Mouse (Mus musculus) intestine, embryonic 15.5 days (tissue): ENCODE data around the gene Ppif. TPM values are rescaled to one million over a fixed set of nuclear protein-coding genes. Genes with fewer than 3 reads are reported as not detected.
A peak's percentile ranks its signal among the peaks of the same experiment; 100 is the strongest.

Source experiments
- ATAC-seq: fragments of 200-750 bp; cut with Nextera tagmentation; 2 replicates; pipeline ENCODE4 v1.8.0; 2017; ENCODE audit warnings: moderate TSS enrichment, moderate library complexity
- H3K27ac ChIP-seq: fragments of 300-500 bp; sonication (generic); 2 replicates; pipeline ENCODE4 v1.5.1; 2015; ENCODE audit warnings: mild to moderate bottlenecking, inconsistent platforms
- H3K27me3 ChIP-seq: fragments of 300-500 bp; sonication (generic); replicated peaks from 2 replicates; pipeline ENCODE4 v1.6.1; 2015; ENCODE audit warnings: inconsistent platforms
- H3K36me3 ChIP-seq: fragments of 300-500 bp; sonication (generic); 2 replicates; pipeline ENCODE4 v1.6.1; 2015; ENCODE audit warnings: inconsistent platforms
- H3K4me1 ChIP-seq: fragments of 300-500 bp; sonication (generic); replicated peaks from 2 replicates; pipeline ENCODE4 v1.6.1; 2015; ENCODE audit warnings: inconsistent platforms
- H3K4me2 ChIP-seq: fragments of 300-500 bp; sonication (generic); replicated peaks from 2 replicates; pipeline ENCODE4 v1.6.1; 2015; ENCODE audit warnings: mild to moderate bottlenecking, inconsistent platforms
- H3K4me3 ChIP-seq: fragments of 300-500 bp; sonication (generic); replicated peaks from 2 replicates; pipeline ENCODE4 v1.5.1; 2015; ENCODE audit warnings: inconsistent platforms
- H3K9ac ChIP-seq: fragments of 300-500 bp; sonication (generic); 2 replicates; pipeline ENCODE4 v1.6.1; 2015; ENCODE audit warnings: inconsistent platforms
- H3K9me3 ChIP-seq: fragments of 300-500 bp; sonication (generic); 2 replicates; pipeline ENCODE4 v1.6.1; 2016; ENCODE audit warnings: inconsistent platforms
- WGBS: fragments of 180-500 bp; shearing (Covaris S2); methylation state at CpG from one replicate; pipeline ENCODE4 v1.1.7; 2015; 5-methylcytosine and 5-hydroxymethylcytosine counted together
- polyA plus RNA-seq: library from polyadenylated mRNA; unstranded; fragments of >200 nt; fragmentation: Nextera tagmentation; extraction: Ambion mirVana; gene quantifications from 2 replicates; pipeline ENCODE4 v1.2.1, GENCODE M21; 2015

Gene Ppif
- polyA plus RNA-seq, 1 experiment from 2014 or later = 89.9 TPM

DNA sequence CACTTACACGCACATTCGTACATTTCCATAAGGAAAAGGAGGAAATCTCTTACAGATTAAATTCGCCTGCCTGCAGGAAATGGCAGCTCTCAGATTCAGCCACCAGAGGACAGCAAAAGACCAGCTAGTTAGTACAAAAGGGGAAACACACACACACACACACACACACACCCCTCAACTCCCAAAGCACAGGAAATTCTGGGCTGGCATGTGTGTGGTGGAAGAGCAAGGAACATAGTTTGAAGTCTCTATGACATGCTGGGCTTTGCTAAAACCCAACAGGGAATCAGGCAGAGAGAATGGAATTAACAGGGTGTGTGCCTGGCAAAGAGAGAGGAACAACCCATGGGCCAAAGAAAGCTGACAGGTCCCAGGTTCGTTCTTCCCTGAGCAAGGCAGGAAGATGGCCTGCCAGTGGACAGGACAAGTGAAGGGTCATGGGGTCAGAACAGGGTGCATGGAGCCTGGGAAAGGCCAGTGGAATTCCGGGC, 13.8 kb downstream of the Ppif start:
- H3K4me2 ChIP-seq = no peak overlapping the region
- H3K27me3 ChIP-seq = no peaks in the 10 kb centered on the region
- H3K9ac ChIP-seq = no peak overlapping the region
- H3K36me3 ChIP-seq = no peaks in the 10 kb centered on the region
- no peak for ATAC-seq
- 57% methylated on average over 5 of the region's 5 CpGs for WGBS
- H3K4me1 ChIP-seq = peaks cover 34% of the 10 kb centered on the region
- H3K27ac ChIP-seq = peak overlapping the region; percentile 8; the same call in 1 of the 2 replicates
- no peak overlapping the region for H3K4me3 ChIP-seq
- H3K9me3 ChIP-seq = no peaks in the 10 kb centered on the region

- Histone ChIP-seq H3K27ac (peak overlapping the region; percentile 8), H3K4me2 (no peak overlapping the region), H3K36me3 (no peaks in the 10 kb centered on the region), H3K9me3 (no peaks in the 10 kb centered on the region), H3K4me1 (peaks cover 34% of the 10 kb centered on the region), H3K27me3 (no peaks in the 10 kb centered on the region), H3K9ac (no peak overlapping the region), H3K4me3 (no peak overlapping the region)
- no peak for ATAC-seq
- WGBS = 69% methylated on average over 4 of the region's 4 CpGs
Observed at GRCm38 (mm10) chr14:25708451-25708850, 14.5 kb downstream of the Ppif start.

DNA sequence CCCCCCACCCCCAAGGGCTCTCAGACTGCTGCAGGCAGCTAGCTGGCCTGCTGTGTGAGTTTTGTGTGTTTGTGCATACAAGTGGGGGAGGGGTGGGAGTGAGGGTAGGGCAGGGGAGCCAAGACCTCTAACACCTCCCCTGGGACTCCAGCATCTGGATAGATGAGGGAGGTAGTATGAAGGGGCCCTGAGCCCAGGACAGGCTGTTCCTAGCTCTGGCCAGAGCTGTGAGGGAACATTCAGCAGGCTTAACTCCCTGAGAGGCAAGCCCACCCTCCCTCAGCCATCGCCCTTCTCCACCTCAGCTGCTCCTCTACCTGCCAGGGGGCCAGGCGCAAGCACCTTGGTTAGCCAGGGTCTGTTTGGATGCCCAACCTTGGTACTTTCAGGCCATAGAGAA, 15.0 kb downstream of the Ppif start:
- 87% methylated on average over 2 of the region's 2 CpGs for WGBS
- no peaks in the 10 kb centered on the region for H3K36me3 ChIP-seq
- no peak overlapping the region for H3K9ac ChIP-seq
- no peak overlapping the region for H3K4me3 ChIP-seq
- H3K4me1 ChIP-seq = peaks cover 34% of the 10 kb centered on the region
- H3K27ac ChIP-seq = peak overlapping the region; percentile 8
- H3K27me3 ChIP-seq = no peaks in the 10 kb centered on the region
- ATAC-seq = 0 out of 2 replicates have a peak, but pooled peaks have one; percentile 9
- no peaks in the 10 kb centered on the region for H3K9me3 ChIP-seq
- H3K4me2 ChIP-seq = no peak overlapping the region

DNA sequence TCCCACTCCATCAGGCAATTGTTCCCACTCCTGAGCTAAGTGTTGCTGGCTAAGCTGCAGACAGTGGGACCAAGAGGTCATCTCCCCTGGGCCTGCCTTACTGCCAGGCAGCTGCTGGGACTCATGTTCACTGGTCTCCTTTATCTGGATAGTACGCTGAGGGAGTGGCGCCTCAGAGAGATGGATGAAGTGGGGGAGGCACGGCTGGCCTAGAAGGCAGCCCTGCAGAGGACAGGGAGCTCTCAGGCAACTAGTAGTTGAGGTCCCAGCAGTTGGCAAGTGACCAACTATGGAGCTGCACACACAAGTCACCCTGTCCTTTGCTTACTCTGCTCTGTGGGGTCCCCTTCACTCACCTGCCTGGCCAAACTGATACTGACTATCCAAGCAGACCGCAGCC, 16.1 kb downstream of the Ppif start:
- Histone ChIP-seq H3K27ac (peak overlapping the region; percentile 46), H3K9ac (no peak overlapping the region; the same call in 1 of the 2 replicates)

DNA sequence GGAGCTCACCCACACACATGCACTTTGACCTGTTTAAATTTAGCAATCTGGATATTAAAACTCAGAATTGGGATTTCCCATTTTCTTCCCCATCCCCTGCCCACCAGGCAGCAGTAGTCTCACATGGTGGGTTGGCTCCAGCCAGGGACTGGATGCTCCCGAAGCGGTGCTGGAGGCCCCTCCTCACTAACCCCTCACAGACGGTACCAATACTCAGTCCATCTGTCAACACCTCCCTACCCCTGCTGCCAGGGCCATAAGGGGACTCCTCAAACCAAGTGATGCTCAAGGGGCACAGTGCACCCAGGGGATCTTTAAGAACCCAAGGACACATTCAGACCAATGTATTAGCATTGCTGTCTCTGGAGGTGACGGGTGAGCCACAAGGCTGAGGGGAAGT, 16.7 kb downstream of the Ppif start:
- Histone ChIP-seq H3K27me3 (no peaks in the 10 kb centered on the region), H3K36me3 (no peaks in the 10 kb centered on the region), H3K4me1 (peaks cover 34% of the 10 kb centered on the region), H3K27ac (peak overlapping the region; percentile 46), H3K9me3 (no peaks in the 10 kb centered on the region), H3K4me2 (peak overlapping the region; percentile 33; the same call in 1 of the 2 replicates), H3K4me3 (no peak overlapping the region), H3K9ac (no peak overlapping the region)
- WGBS = 67% methylated on average over 4 of the region's 4 CpGs
- 0 out of 2 replicates have a peak, but pooled peaks have one; percentile 7 for ATAC-seq

More for the DNA sequence above, 16.1 kb downstream of the Ppif start:
- H3K4me2 ChIP-seq = no peak overlapping the region
- no peaks in the 10 kb centered on the region for H3K9me3 ChIP-seq
- no peaks in the 10 kb centered on the region for H3K36me3 ChIP-seq
- ATAC-seq = no peak; the same call in 1 of the 2 replicates
- no peaks in the 10 kb centered on the region for H3K27me3 ChIP-seq
- no peak overlapping the region for H3K4me3 ChIP-seq
- WGBS = 33% methylated on average over 4 of the region's 4 CpGs
- peaks cover 34% of the 10 kb centered on the region for H3K4me1 ChIP-seq

- no peaks in the 10 kb centered on the region for H3K9me3 ChIP-seq
- ATAC-seq = peak; percentile 87
- H3K4me2 ChIP-seq = peak overlapping the region; percentile 33
- H3K4me1 ChIP-seq = peaks cover 34% of the 10 kb centered on the region
- no peak overlapping the region for H3K4me3 ChIP-seq
- no peaks in the 10 kb centered on the region for H3K36me3 ChIP-seq
- no peak overlapping the region for H3K9ac ChIP-seq
- WGBS = 22% methylated on average over 7 of the region's 7 CpGs
- H3K27me3 ChIP-seq = no peaks in the 10 kb centered on the region
- peak overlapping the region; percentile 46 for H3K27ac ChIP-seq
Observed at GRCm38 (mm10) chr14:25711177-25711576, 17.2 kb downstream of the Ppif start.

- H3K4me2 ChIP-seq = peak overlapping the region; percentile 33
- H3K36me3 ChIP-seq = no peaks in the 10 kb centered on the region; the same call in 1 of the 2 replicates
- no peaks in the 10 kb centered on the region for H3K27me3 ChIP-seq
- H3K9ac ChIP-seq = no peak overlapping the region
- no peaks in the 10 kb centered on the region for H3K9me3 ChIP-seq
- 32% methylated on average over 8 of the region's 8 CpGs for WGBS
- no peak overlapping the region for H3K4me3 ChIP-seq
- peak overlapping the region; percentile 46 for H3K27ac ChIP-seq
- ATAC-seq = peak; percentile 44
- peaks cover 34% of the 10 kb centered on the region for H3K4me1 ChIP-seq
Observed at GRCm38 (mm10) chr14:25711602-25712001, 17.6 kb downstream of the Ppif start.

GRCm38 (mm10) chr14:25713443-25713842, 19.5 kb downstream of the Ppif start:
- H3K4me3 ChIP-seq = no peak overlapping the region
- H3K9ac ChIP-seq = no peak overlapping the region
- H3K36me3 ChIP-seq = no peaks in the 10 kb centered on the region; the same call in 1 of the 2 replicates
- ATAC-seq = no peak
- 24% methylated on average over 4 of the region's 4 CpGs for WGBS
- peaks cover 42% of the 10 kb centered on the region for H3K4me1 ChIP-seq
- no peak overlapping the region for H3K4me2 ChIP-seq
- no peaks in the 10 kb centered on the region for H3K27me3 ChIP-seq
- no peaks in the 10 kb centered on the region for H3K9me3 ChIP-seq
- H3K27ac ChIP-seq = no peak overlapping the region

- Histone ChIP-seq H3K4me2 (no peak overlapping the region), H3K9ac (no peak overlapping the region), H3K4me3 (no peak overlapping the region), H3K27ac (no peak overlapping the region), H3K36me3 (no peaks in the 10 kb centered on the region; the same call in 1 of the 2 replicates), H3K4me1 (peaks cover 27% of the 10 kb centered on the region), H3K9me3 (no peaks in the 10 kb centered on the region), H3K27me3 (no peaks in the 10 kb centered on the region)
- ATAC-seq = no peak
- WGBS = 67% methylated on average over 1 of the region's 1 CpGs
Observed at GRCm38 (mm10) chr14:25716528-25716927, 22.6 kb downstream of the Ppif start.

- Histone ChIP-seq H3K4me1 (peaks cover 22% of the 10 kb centered on the region), H3K27me3 (no peaks in the 10 kb centered on the region), H3K27ac (peak overlapping the region; percentile 74), H3K4me2 (no peak overlapping the region), H3K9ac (no peak overlapping the region), H3K9me3 (no peaks in the 10 kb centered on the region), H3K4me3 (no peak overlapping the region), H3K36me3 (no peaks in the 10 kb centered on the region; the same call in 1 of the 2 replicates)
- ATAC-seq = no peak
- WGBS = 80% methylated on average over 8 of the region's 8 CpGs
Observed at GRCm38 (mm10) chr14:25717718-25718117, 23.8 kb downstream of the Ppif start.

DNA sequence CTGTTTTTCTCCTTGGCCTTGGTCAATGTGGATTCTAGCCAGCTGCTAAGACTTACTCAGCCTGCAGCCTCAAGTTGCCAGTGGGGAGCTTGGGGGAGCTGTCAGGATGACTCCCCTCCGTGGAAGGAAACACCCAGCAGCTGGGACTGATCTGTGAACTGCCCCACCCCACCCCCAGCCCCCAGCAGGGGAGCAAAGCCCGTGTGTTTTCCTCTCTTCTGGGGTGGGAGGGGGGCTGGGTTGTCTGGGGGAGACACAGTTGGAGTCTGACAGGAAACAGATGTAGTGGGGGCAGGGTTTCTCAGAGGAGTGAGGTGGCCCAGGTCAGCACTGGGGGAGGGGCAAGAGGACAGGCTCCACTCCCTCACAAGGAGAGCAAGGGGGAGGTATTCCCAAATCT, 24.5 kb downstream of the Ppif start:
- Histone ChIP-seq H3K9me3 (no peaks in the 10 kb centered on the region), H3K4me2 (no peak overlapping the region), H3K27ac (peak overlapping the region; percentile 74), H3K36me3 (no peaks in the 10 kb centered on the region; the same call in 1 of the 2 replicates), H3K27me3 (no peaks in the 10 kb centered on the region), H3K4me3 (no peak overlapping the region), H3K4me1 (peaks cover 22% of the 10 kb centered on the region), H3K9ac (no peak overlapping the region)
- peak; percentile 73 for ATAC-seq
- 2% methylated on average over 2 of the region's 2 CpGs for WGBS

DNA sequence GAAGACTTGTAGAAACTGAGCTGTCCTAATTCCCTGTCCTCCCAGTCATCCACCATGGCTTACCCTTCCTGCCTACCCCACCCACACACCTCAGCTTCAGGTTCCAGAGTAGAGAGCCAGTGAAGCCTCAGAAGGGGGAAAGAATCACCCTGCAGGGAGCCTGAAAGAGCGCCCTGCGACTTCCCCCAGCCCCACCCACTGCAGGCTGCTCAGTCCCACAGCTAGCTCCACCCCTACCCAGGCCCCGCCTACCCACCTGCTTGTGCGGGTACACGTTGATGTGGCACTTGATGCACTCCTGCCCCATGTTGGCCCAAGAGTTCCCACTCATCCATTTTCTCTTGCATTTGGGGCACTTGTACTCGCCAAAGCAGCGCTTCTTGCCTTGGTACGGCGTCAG, 25.4 kb downstream of the Ppif start:
- Histone ChIP-seq H3K9ac (no peak overlapping the region), H3K36me3 (no peaks in the 10 kb centered on the region; the same call in 1 of the 2 replicates), H3K27ac (peak overlapping the region; percentile 74), H3K9me3 (no peaks in the 10 kb centered on the region), H3K4me3 (no peak overlapping the region), H3K27me3 (no peaks in the 10 kb centered on the region), H3K4me1 (peaks cover 29% of the 10 kb centered on the region), H3K4me2 (no peak overlapping the region; the same call in 1 of the 2 replicates)
- WGBS = 58% methylated on average over 9 of the region's 9 CpGs
- ATAC-seq = peak; percentile 29
